Mouse (Mus musculus): Measurements from ENCODE around the gene Calhm2.

Calhm2 gene

DNA sequence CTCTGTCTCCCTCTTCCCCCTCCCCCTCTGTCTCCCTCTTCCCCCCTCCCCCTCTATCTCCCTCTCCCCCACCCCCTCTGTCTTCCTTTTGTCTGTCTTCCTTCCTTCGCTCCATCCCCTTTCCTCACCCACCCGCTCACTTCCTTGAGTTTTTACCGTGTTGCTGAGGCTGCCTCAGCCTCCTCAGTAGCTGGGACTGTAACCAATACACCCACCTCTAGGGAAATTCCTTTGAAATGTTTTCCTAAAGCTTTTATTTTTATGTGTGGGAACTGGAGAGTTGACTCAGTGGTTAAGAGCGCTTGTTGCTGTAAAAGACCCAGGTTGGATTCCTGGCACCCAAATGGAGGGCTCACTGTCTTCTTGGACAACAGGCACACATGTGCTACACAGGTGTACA, 23.6 kb upstream of the Calhm2 start:
- Histone ChIP-seq H3K27me3 (ENCODE audit: insufficient read depth, low read length) (no peaks in the 10 kb centered on the region), H3K4me3 (replicated peaks; ENCODE audit: low read length) (no peak overlapping the region), H3K4me1 (replicated peaks; ENCODE audit: low read depth, low read length) (peaks cover 25% of the 10 kb centered on the region), H3K9me3 (ENCODE audit: low read length) (no peaks in the 10 kb centered on the region), H3K36me3 (ENCODE audit: insufficient read depth, low read length) (no peaks in the 10 kb centered on the region)
- TF ChIP-seq CTCF (conservative IDR thresholded peaks at IDR 0.05; ENCODE audit: low read length), result no peak
- TF ChIP-seq NANOG (IDR thresholded peaks at IDR 0.05; ENCODE audit: borderline replicate concordance, low read length), result no peak
- TF ChIP-seq POU5F1 (IDR thresholded peaks at IDR 0.05; ENCODE audit: borderline replicate concordance, low read length), result no peak

DNA sequence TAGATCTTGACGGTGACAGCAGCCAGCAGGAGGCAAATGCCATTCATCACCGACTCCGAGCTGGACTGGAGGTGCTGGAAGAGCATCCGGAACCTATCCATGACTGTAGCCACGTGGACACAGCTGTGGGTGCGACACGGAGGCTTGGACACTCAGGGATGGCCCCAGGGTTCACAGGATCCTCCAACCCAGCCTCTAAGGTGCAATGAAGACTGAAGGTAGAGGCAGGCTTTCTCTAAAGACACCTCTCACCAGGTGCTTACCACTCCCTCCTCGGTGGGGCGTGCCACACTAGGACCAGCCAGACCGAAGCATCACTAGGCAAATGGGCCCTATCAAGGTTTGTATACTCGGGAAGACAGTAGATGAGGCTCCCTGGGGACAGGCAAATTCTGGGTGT, 19.6 kb upstream of the Calhm2 start, which contains the start of gene Calhm3:
TSS of gene Calhm3 (minus strand) at position 101 of the 400 bp plus-strand sequence.
- Histone ChIP-seq H3K4me3 (replicated peaks; ENCODE audit: low read length) (no peak within 1 kb of the TSS), H3K27me3 (ENCODE audit: insufficient read depth, low read length) (no peaks in the 10 kb centered on the region), H3K9me3 (ENCODE audit: low read length) (no peaks in the 10 kb centered on the region), H3K36me3 (ENCODE audit: insufficient read depth, low read length) (no peaks in the 10 kb centered on the region), H3K4me1 (replicated peaks; ENCODE audit: low read depth, low read length) (peaks cover 36% of the 10 kb centered on the region)
- TF ChIP-seq CTCF (conservative IDR thresholded peaks at IDR 0.05; ENCODE audit: low read length), result no peak
- no peak for TF ChIP-seq POU5F1 (IDR thresholded peaks at IDR 0.05; ENCODE audit: borderline replicate concordance, low read length)
- no peak for TF ChIP-seq NANOG (IDR thresholded peaks at IDR 0.05; ENCODE audit: borderline replicate concordance, low read length)

DNA sequence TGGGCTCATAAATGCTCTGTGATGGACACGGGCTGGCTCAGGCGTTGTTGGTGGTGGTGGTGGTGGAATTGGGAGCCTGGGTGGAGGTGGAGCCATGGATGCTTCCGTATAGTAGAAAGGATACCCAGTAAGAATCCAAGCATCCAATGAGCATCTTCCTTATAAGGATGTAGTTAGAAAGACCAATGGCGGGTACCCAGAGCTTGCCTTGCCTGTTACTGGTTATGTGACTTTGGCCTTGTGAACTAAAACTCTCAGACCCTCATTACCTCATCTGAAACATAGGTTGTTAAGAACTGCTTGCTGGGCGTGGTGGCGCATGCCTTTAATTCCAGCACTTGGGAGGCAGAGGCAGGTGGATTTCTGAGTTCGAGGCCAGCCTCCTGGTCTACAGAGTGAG, 15.7 kb upstream of the Calhm2 start:
- TF ChIP-seq POU5F1 (IDR thresholded peaks at IDR 0.05; ENCODE audit: borderline replicate concordance, low read length) (no peak), CTCF (conservative IDR thresholded peaks at IDR 0.05; ENCODE audit: low read length) (no peak), NANOG (IDR thresholded peaks at IDR 0.05; ENCODE audit: borderline replicate concordance, low read length) (no peak)
- no peak overlapping the region for H3K4me3 ChIP-seq (replicated peaks; ENCODE audit: low read length)
- H3K36me3 ChIP-seq (ENCODE audit: insufficient read depth, low read length), result no peaks in the 10 kb centered on the region
- peaks cover 62% of the 10 kb centered on the region for H3K4me1 ChIP-seq (replicated peaks; ENCODE audit: low read depth, low read length)
- H3K27me3 ChIP-seq (ENCODE audit: insufficient read depth, low read length), result peaks cover 13% of the 10 kb centered on the region
- H3K9me3 ChIP-seq (ENCODE audit: low read length), result no peaks in the 10 kb centered on the region

DNA sequence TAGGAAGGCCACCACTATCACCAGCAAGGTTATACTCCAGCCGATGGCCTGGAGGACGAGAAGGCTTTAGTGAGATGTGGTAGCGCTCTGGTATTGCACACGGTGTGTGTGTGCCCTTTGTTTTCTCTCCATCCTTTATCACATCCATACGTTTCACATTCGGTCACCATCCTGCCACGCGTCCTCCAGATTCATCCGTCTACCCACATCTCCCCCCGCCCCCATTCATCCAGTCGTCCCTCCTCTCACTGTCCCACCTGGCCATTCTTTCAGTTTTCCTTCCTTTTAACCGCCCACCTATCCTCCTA, 13.9 kb upstream of the Calhm2 start:
- TF ChIP-seq NANOG (IDR thresholded peaks at IDR 0.05; ENCODE audit: borderline replicate concordance, low read length) (no peak), POU5F1 (IDR thresholded peaks at IDR 0.05; ENCODE audit: borderline replicate concordance, low read length) (no peak), CTCF (conservative IDR thresholded peaks at IDR 0.05; ENCODE audit: low read length) (no peak)
- Histone ChIP-seq H3K4me1 (replicated peaks; ENCODE audit: low read depth, low read length) (peaks cover 70% of the 10 kb centered on the region), H3K27me3 (ENCODE audit: insufficient read depth, low read length) (peaks cover 19% of the 10 kb centered on the region), H3K36me3 (ENCODE audit: insufficient read depth, low read length) (no peaks in the 10 kb centered on the region), H3K9me3 (ENCODE audit: low read length) (no peaks in the 10 kb centered on the region), H3K4me3 (replicated peaks; ENCODE audit: low read length) (peak overlapping the region; percentile 59)

DNA sequence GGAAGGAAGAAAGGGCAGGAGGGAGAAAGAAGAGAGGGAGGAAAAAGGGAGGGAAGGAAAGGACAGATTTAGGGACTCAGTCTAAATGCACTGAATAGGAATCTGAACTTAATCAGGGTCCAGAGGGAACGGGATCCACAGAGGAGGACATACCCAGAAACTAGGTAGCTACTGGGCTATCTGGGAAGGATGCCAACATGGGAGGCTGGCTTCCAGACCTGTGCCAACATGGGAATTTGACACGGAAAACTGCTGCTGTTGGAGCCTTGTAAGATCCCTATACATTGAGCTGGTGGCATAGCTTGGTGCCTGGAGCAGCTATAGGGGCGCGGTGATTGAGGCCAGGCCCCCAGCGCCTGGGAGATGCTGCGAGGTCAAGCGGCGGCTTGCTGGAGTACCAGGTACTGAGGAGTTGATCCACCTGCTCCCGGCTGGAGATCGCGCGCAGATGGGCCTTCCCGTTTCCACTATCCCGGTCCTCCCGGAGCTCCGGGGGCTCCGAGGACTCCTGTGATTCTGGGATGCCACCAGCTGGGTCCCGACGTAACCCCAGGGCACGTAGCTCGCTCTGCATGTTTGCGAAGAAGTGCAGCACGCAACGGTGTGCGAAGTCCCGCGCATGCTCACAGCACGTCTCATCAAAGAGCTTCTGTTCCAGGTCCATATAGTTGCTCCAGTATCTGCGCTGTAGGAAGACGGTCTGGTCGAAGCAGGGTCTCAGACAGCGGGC, 13.4 kb upstream of the Calhm2 start:
- H3K36me3 ChIP-seq (ENCODE audit: insufficient read depth, low read length), result no peaks in the 10 kb centered on the region
- TF ChIP-seq NANOG (IDR thresholded peaks at IDR 0.05; ENCODE audit: borderline replicate concordance, low read length) (no peak), CTCF (conservative IDR thresholded peaks at IDR 0.05; ENCODE audit: low read length) (no peak), POU5F1 (IDR thresholded peaks at IDR 0.05; ENCODE audit: borderline replicate concordance, low read length) (no peak)
- peaks cover 75% of the 10 kb centered on the region for H3K4me1 ChIP-seq (replicated peaks; ENCODE audit: low read depth, low read length)
- H3K9me3 ChIP-seq (ENCODE audit: low read length), result no peaks in the 10 kb centered on the region
- H3K27me3 ChIP-seq (ENCODE audit: insufficient read depth, low read length), result peaks cover 19% of the 10 kb centered on the region
- peak overlapping the region; percentile 59 for H3K4me3 ChIP-seq (replicated peaks; ENCODE audit: low read length)

DNA sequence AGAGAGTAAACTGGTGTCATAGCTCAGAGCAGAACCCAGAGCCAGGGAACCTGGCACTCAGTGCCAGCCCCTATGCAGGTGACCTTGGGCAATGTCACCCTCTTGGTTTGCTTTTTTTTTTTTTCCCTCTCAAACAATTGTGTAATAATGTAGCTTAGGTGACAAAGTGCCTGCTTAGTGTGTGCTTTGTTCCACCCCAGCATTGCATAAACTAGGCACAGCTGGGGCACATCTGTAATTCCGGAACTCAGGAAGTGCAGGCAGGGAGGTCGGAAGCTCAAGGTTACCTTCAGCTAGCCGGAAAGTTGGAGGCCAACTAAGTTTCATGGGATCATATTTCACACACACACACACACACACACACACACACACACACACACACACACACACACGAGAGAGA, 11.8 kb upstream of the Calhm2 start:
- TF ChIP-seq NANOG (IDR thresholded peaks at IDR 0.05; ENCODE audit: borderline replicate concordance, low read length) (peak; percentile 76), CTCF (conservative IDR thresholded peaks at IDR 0.05; ENCODE audit: low read length) (no peak)
- Histone ChIP-seq H3K4me3 (replicated peaks; ENCODE audit: low read length) (no peak overlapping the region), H3K27me3 (ENCODE audit: insufficient read depth, low read length) (peaks cover 19% of the 10 kb centered on the region), H3K36me3 (ENCODE audit: insufficient read depth, low read length) (no peaks in the 10 kb centered on the region), H3K4me1 (replicated peaks; ENCODE audit: low read depth, low read length) (peaks cover 90% of the 10 kb centered on the region), H3K9me3 (ENCODE audit: low read length) (no peaks in the 10 kb centered on the region)

DNA sequence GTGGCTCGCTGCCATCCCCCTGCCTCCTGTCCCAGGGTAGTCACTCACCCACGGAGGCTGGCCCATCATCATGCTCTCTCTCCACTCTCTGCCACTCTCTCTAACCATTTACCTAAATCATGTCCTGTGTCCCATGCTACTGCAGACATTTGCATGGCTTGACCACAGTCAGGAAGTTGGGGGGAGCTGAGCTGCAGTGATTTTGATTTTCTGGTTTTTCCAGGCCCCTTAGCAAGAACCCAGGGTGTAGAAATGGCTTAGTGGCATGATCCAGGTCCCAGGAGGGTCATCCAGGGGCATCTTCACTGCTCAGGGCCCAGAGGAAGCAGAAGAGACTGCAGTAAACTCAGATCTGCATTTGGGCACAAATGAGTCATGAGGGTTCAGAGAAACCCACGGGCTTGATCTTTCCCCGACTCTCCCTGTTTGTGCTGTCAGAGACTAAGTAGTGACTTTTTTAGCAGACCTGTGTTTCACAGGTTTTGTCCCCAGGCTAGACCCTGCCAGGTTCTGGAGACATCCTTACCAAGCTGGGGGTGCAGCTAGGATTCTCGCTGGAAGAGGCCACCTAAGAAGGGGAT, 10.3 kb upstream of the Calhm2 start:
- Histone ChIP-seq H3K4me1 (replicated peaks; ENCODE audit: low read depth, low read length) (peaks cover 91% of the 10 kb centered on the region), H3K9me3 (ENCODE audit: low read length) (no peaks in the 10 kb centered on the region), H3K4me3 (replicated peaks; ENCODE audit: low read length) (no peak overlapping the region), H3K36me3 (ENCODE audit: insufficient read depth, low read length) (no peaks in the 10 kb centered on the region), H3K27me3 (ENCODE audit: insufficient read depth, low read length) (peaks cover 30% of the 10 kb centered on the region)
- TF ChIP-seq NANOG (IDR thresholded peaks at IDR 0.05; ENCODE audit: borderline replicate concordance, low read length), result no peak
- TF ChIP-seq POU5F1 (IDR thresholded peaks at IDR 0.05; ENCODE audit: borderline replicate concordance, low read length), result no peak
- no peak for TF ChIP-seq CTCF (conservative IDR thresholded peaks at IDR 0.05; ENCODE audit: low read length)

DNA sequence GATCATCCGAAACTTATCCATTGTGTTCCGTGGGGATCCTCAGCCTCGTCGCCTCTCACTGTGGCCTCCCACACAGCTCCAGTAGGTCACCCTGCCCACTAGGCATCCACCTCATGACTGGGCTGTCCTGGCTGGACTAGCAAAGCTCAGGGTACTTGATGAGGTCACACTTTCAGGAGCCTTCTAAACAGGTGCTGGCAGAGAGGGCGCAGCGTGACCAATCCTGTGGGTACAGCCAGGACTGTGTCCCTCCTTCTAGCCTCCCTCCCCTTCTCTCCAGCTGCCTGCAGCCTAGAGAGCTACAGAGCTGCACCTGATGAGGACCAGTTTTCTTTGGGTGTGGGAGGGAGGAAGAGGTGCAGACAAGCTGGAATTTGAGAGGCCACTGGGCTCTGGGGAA, 6.1 kb upstream of the Calhm2 start, which contains the start of gene Calhm1:
TSS of gene Calhm1 (minus strand) at position 101 of the 400 bp plus-strand sequence.
- no peak for TF ChIP-seq NANOG (IDR thresholded peaks at IDR 0.05; ENCODE audit: borderline replicate concordance, low read length)
- no peak for TF ChIP-seq CTCF (conservative IDR thresholded peaks at IDR 0.05; ENCODE audit: low read length)
- no peak for TF ChIP-seq POU5F1 (IDR thresholded peaks at IDR 0.05; ENCODE audit: borderline replicate concordance, low read length)
- Histone ChIP-seq H3K4me1 (replicated peaks; ENCODE audit: low read depth, low read length) (peaks cover 86% of the 10 kb centered on the region), H3K36me3 (ENCODE audit: insufficient read depth, low read length) (no peaks in the 10 kb centered on the region), H3K27me3 (ENCODE audit: insufficient read depth, low read length) (peaks cover 29% of the 10 kb centered on the region), H3K9me3 (ENCODE audit: low read length) (no peaks in the 10 kb centered on the region), H3K4me3 (replicated peaks; ENCODE audit: low read length) (0 out of 2 replicates have a peak within 1 kb of the TSS, but pooled peaks have one; percentile 37)
